Mouse (Mus musculus): Measurements from ENCODE around the gene Cpsf2. TPM values are rescaled to one million over a fixed set of nuclear protein-coding genes. Genes with fewer than 3 reads are reported as not detected.
A peak's percentile ranks its signal among the peaks of the same experiment; 100 is the strongest.
"Not testable (repeated sequence)": the region's sequence is repeated elsewhere in the genome, so short reads cannot be mapped to it uniquely, and the experiment has no call there.

The Cpsf2 gene
- 14.4 and 19.7 TPM in 2 replicates for polyA plus RNA-seq (2011; ENCODE audit: insufficient read depth, insufficient read length, low replicate concordance, missing spikeins)

- TF ChIP-seq POLR2A (IDR thresholded peaks at IDR 0.05; ENCODE audit: borderline replicate concordance, control insufficient read depth, low read depth, low read length) (peak; percentile 72), CTCF (IDR thresholded peaks at IDR 0.05; ENCODE audit: control insufficient read depth, insufficient read depth, low read length) (no peak)
- Histone ChIP-seq H3K4me3 (replicated peaks; ENCODE audit: control insufficient read depth, low read depth, low read length) (peak within 1 kb of the TSS; percentile 94), H3K27ac (ENCODE audit: control insufficient read depth, insufficient read depth, low read depth, low read length, poor library complexity) (peak within 1 kb of the TSS; percentile 98), H3K4me1 (ENCODE audit: control insufficient read depth, insufficient read depth, low read length) (peaks cover 7% of the 10 kb centered on the region; the same call in 1 of the 2 replicates)
- under 1% methylated on average over 77 of the region's 77 CpGs for WGBS
These were observed at the start of gene Cpsf2 for GRCm38 (mm10) chr12:101975601-101976571. TSS of gene Cpsf2 (plus strand) at chr12:101975988.

- H3K4me1 ChIP-seq (ENCODE audit: control insufficient read depth, insufficient read depth, low read length) = no peaks in the 10 kb centered on the region
- WGBS = 79% methylated on average over 1 of the region's 1 CpGs
- TF ChIP-seq CTCF (IDR thresholded peaks at IDR 0.05; ENCODE audit: control insufficient read depth, insufficient read depth, low read length) (no peak), POLR2A (IDR thresholded peaks at IDR 0.05; ENCODE audit: borderline replicate concordance, control insufficient read depth, low read depth, low read length) (no peak)
These were observed 47.4 kb upstream of the Cpsf2 start for GRCm38 (mm10) chr12:101928423-101928822.

GRCm38 (mm10) chr12:101935223-101935622 lies 40.6 kb upstream of the Cpsf2 start:
- 60% methylated on average over 3 of the region's 3 CpGs for WGBS
- Histone ChIP-seq H3K4me3 (replicated peaks; ENCODE audit: control insufficient read depth, low read depth, low read length) (no peak overlapping the region), H3K27ac (ENCODE audit: control insufficient read depth, insufficient read depth, low read depth, low read length, poor library complexity) (no peak overlapping the region), H3K4me1 (ENCODE audit: control insufficient read depth, insufficient read depth, low read length) (no peaks in the 10 kb centered on the region)
- TF ChIP-seq POLR2A (IDR thresholded peaks at IDR 0.05; ENCODE audit: borderline replicate concordance, control insufficient read depth, low read depth, low read length) (no peak), CTCF (IDR thresholded peaks at IDR 0.05; ENCODE audit: control insufficient read depth, insufficient read depth, low read length) (no peak)

More at GRCm38 (mm10) chr12:101928423-101928822, 47.4 kb upstream of the Cpsf2 start:
- Histone ChIP-seq H3K4me3 (replicated peaks; ENCODE audit: control insufficient read depth, low read depth, low read length) (no peak overlapping the region), H3K27ac (ENCODE audit: control insufficient read depth, insufficient read depth, low read depth, low read length, poor library complexity) (no peak overlapping the region)

- no peak for TF ChIP-seq POLR2A (IDR thresholded peaks at IDR 0.05; ENCODE audit: borderline replicate concordance, control insufficient read depth, low read depth, low read length)
- no peak for TF ChIP-seq CTCF (IDR thresholded peaks at IDR 0.05; ENCODE audit: control insufficient read depth, insufficient read depth, low read length)
- H3K27ac ChIP-seq (ENCODE audit: control insufficient read depth, insufficient read depth, low read depth, low read length, poor library complexity) = no peak overlapping the region
- WGBS = 93% methylated on average over 7 of the region's 7 CpGs
- H3K4me3 ChIP-seq (replicated peaks; ENCODE audit: control insufficient read depth, low read depth, low read length) = no peak overlapping the region
- H3K4me1 ChIP-seq (ENCODE audit: control insufficient read depth, insufficient read depth, low read length) = no peaks in the 10 kb centered on the region
These were observed 38.2 kb upstream of the Cpsf2 start for GRCm38 (mm10) chr12:101937572-101937971.

- no peak overlapping the region for H3K4me3 ChIP-seq (replicated peaks; ENCODE audit: control insufficient read depth, low read depth, low read length)
- TF ChIP-seq CTCF (IDR thresholded peaks at IDR 0.05; ENCODE audit: control insufficient read depth, insufficient read depth, low read length) = no peak
- no peak for TF ChIP-seq POLR2A (IDR thresholded peaks at IDR 0.05; ENCODE audit: borderline replicate concordance, control insufficient read depth, low read depth, low read length)
- H3K27ac ChIP-seq (ENCODE audit: control insufficient read depth, insufficient read depth, low read depth, low read length, poor library complexity) = no peak overlapping the region; the same call in 1 of the 2 replicates
- H3K4me1 ChIP-seq (ENCODE audit: control insufficient read depth, insufficient read depth, low read length) = no peaks in the 10 kb centered on the region
- 84% methylated on average over 8 of the region's 8 CpGs for WGBS
These were observed 27.8 kb upstream of the Cpsf2 start for GRCm38 (mm10) chr12:101947986-101948385.

GRCm38 (mm10) chr12:101948801-101949200 lies 27.0 kb upstream of the Cpsf2 start:
- Histone ChIP-seq H3K27ac (ENCODE audit: control insufficient read depth, insufficient read depth, low read depth, low read length, poor library complexity) (no peak overlapping the region), H3K4me3 (replicated peaks; ENCODE audit: control insufficient read depth, low read depth, low read length) (no peak overlapping the region), H3K4me1 (ENCODE audit: control insufficient read depth, insufficient read depth, low read length) (no peaks in the 10 kb centered on the region)
- TF ChIP-seq POLR2A (IDR thresholded peaks at IDR 0.05; ENCODE audit: borderline replicate concordance, control insufficient read depth, low read depth, low read length) (no peak), CTCF (IDR thresholded peaks at IDR 0.05; ENCODE audit: control insufficient read depth, insufficient read depth, low read length) (no peak)
- WGBS = 62% methylated on average over 4 of the region's 4 CpGs

GRCm38 (mm10) chr12:101955821-101956220 lies 20.0 kb upstream of the Cpsf2 start:
- not testable (repeated sequence) for H3K27ac ChIP-seq (ENCODE audit: control insufficient read depth, insufficient read depth, low read depth, low read length, poor library complexity); H3K4me1 ChIP-seq (ENCODE audit: control insufficient read depth, insufficient read depth, low read length); H3K4me3 ChIP-seq (replicated peaks; ENCODE audit: control insufficient read depth, low read depth, low read length)
- 94% methylated on average over 8 of the region's 8 CpGs for WGBS

- H3K4me3 ChIP-seq (replicated peaks; ENCODE audit: control insufficient read depth, low read depth, low read length) = peak overlapping the region; percentile 93
- H3K27ac ChIP-seq (ENCODE audit: control insufficient read depth, insufficient read depth, low read depth, low read length, poor library complexity) = peak overlapping the region; percentile 88
- H3K4me1 ChIP-seq (ENCODE audit: control insufficient read depth, insufficient read depth, low read length) = no peaks in the 10 kb centered on the region; the same call in 1 of the 2 replicates
- no peak for TF ChIP-seq POLR2A (IDR thresholded peaks at IDR 0.05; ENCODE audit: borderline replicate concordance, control insufficient read depth, low read depth, low read length)
- no peak for TF ChIP-seq CTCF (IDR thresholded peaks at IDR 0.05; ENCODE audit: control insufficient read depth, insufficient read depth, low read length)
- WGBS = 3% methylated on average over 26 of the region's 26 CpGs
These were observed 18.5 kb upstream of the Cpsf2 start for GRCm38 (mm10) chr12:101957079-101957941.

All from bone marrow, adult 2 months (tissue).